Mouse (Mus musculus): ENCODE results near the gene Arfgap2. TPM values are rescaled to one million over a fixed set of nuclear protein-coding genes. Genes with fewer than 3 reads are reported as not detected.
A peak's percentile ranks its signal among the peaks of the same experiment; 100 is the strongest.

Gene Arfgap2
- polyA plus RNA-seq, 1 experiment from 2014 or later: 59.6 TPM

DNA sequence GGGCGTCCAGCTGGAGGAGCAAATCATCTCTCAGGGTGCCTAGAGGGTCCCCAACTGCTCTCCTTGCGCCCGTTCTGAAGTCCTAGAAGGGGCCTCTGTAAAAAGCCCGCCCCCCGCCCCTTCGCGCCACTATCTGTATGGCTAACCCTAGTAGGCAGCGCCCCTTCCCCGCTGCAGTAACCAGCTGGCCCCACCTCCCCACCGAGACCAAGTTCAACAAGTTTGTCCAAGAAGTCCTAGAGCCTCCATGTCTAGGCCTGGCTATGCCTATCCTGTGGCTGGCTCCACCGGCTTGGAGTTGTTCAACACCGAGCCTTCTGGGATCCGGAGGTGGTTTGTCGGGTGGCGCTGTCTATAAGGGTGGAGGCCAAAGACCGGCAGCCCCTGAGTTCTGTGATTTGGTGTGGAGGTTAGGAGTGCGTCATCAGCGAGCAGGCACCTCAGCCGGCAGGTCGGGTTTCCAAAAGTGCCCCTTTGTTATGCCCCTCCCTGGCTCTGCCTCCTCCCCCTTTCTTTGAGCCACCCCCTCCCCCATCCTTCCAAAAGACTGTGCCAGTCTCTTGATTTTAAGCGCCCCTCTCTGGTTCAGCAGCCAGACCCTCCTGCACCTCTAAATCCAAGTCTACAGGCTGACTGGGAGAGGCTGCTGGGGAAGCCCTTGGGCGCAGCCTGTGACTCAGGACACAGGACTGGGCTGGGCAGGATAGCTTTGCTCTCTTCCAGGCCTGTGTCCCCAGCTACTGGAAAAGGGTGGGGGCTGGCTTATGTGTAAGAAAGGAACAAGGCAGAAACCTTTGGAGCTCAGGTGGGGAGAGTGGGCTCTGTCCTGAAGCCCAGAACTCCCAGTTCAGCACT, 7.4 kb upstream of the Arfgap2 start:
- Histone ChIP-seq H3K4me1 (replicated peaks; ENCODE audit: control insufficient read depth, insufficient read depth, low read length) (peaks cover 36% of the 10 kb centered on the region), H3K4me2 (replicated peaks) (peak overlapping the region; percentile 91), H3K4me3 (replicated peaks; ENCODE audit: low read length) (peak overlapping the region; percentile 44), H3K27ac (peak overlapping the region; percentile 54; the same call in 1 of the 2 replicates), H3K27me3 (ENCODE audit: control insufficient read depth, insufficient read depth, low read length) (peaks cover 39% of the 10 kb centered on the region), H3K36me3 (replicated peaks; ENCODE audit: control insufficient read depth, insufficient read depth) (no peaks in the 10 kb centered on the region), H3K9ac (peak overlapping the region; percentile 52), H3K9me3 (ENCODE audit: control insufficient read depth, low read length) (no peaks in the 10 kb centered on the region)
- DNase-seq (ENCODE audit: low spot score): no peak
- peak; percentile 56 for ATAC-seq (ENCODE audit: low FRiP score)
- WGBS: 2% methylated on average over 22 of the region's 22 CpGs

DNA sequence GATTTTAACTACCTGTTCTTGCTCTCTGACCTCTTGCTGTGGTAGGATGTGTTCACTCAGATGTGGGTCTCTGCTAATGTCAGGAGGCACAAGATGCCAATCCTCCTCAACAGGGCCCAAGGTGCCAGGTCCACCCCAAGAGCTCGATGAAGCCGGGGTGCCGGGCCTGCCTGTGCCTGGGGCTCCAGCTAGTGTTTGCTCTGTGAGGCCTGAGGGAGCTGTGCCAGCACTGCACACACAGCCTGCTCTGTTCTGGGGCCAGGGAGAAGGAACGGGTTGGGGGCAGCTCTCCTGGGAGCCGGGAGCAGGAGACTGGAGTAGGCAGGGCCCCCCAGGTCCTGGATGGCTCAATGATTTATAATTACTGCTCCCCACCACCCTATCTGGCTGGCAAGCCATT, 6.7 kb upstream of the Arfgap2 start:
- Histone ChIP-seq H3K9me3 (ENCODE audit: control insufficient read depth, low read length) (no peaks in the 10 kb centered on the region), H3K4me3 (replicated peaks; ENCODE audit: low read length) (peak overlapping the region; percentile 44), H3K4me1 (replicated peaks; ENCODE audit: control insufficient read depth, insufficient read depth, low read length) (peaks cover 36% of the 10 kb centered on the region), H3K27me3 (ENCODE audit: control insufficient read depth, insufficient read depth, low read length) (peaks cover 39% of the 10 kb centered on the region), H3K4me2 (replicated peaks) (peak overlapping the region; percentile 91), H3K36me3 (replicated peaks; ENCODE audit: control insufficient read depth, insufficient read depth) (no peaks in the 10 kb centered on the region), H3K9ac (peak overlapping the region; percentile 52), H3K27ac (peak overlapping the region; percentile 54; the same call in 1 of the 2 replicates)
- DNase-seq (ENCODE audit: low spot score): no peak
- peak; percentile 46; the same call in 1 of the 2 replicates for ATAC-seq (ENCODE audit: low FRiP score)
- 46% methylated on average over 5 of the region's 5 CpGs for WGBS

GRCm38 (mm10) chr2:91258830-91259229, 5.9 kb upstream of the Arfgap2 start:
- WGBS: 67% methylated on average over 1 of the region's 1 CpGs
- ATAC-seq (ENCODE audit: low FRiP score) (no peak), DNase-seq (ENCODE audit: low spot score) (no peak)
- no peaks in the 10 kb centered on the region for H3K9me3 ChIP-seq (ENCODE audit: control insufficient read depth, low read length)
- H3K27me3 ChIP-seq (ENCODE audit: control insufficient read depth, insufficient read depth, low read length): peaks cover 33% of the 10 kb centered on the region
- no peak overlapping the region for H3K4me3 ChIP-seq (replicated peaks; ENCODE audit: low read length)
- H3K36me3 ChIP-seq (replicated peaks; ENCODE audit: control insufficient read depth, insufficient read depth): no peaks in the 10 kb centered on the region
- H3K4me1 ChIP-seq (replicated peaks; ENCODE audit: control insufficient read depth, insufficient read depth, low read length): peaks cover 36% of the 10 kb centered on the region
- H3K9ac ChIP-seq: no peak overlapping the region
- peak overlapping the region; percentile 91 for H3K4me2 ChIP-seq (replicated peaks)
- H3K27ac ChIP-seq: 0 out of 2 replicates have a peak overlapping the region, but pooled peaks have one; percentile 54

DNA sequence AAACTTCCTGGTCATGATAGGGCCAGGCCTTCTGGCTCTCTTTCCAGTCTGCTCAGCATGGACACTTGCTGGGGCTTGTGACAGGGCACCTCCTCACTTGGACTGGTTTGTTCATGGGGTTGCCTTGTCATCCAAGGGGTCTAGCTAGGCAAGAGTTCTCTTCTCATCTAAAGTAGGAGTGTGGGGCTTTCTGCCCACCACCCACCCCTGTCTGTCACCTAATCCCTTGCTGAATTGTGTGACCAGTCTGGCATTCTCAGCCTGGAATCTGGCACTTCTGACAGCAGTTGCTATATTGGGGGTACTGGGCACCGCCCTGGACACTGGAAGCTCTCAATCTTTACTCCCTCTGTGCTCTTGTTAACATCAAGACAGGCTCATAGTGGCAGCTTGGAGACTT, 5.3 kb upstream of the Arfgap2 start:
- peaks cover 27% of the 10 kb centered on the region for H3K27me3 ChIP-seq (ENCODE audit: control insufficient read depth, insufficient read depth, low read length)
- no peak for ATAC-seq (ENCODE audit: low FRiP score)
- no peak overlapping the region for H3K9ac ChIP-seq
- no peaks in the 10 kb centered on the region for H3K9me3 ChIP-seq (ENCODE audit: control insufficient read depth, low read length)
- H3K27ac ChIP-seq: no peak overlapping the region
- H3K4me3 ChIP-seq (replicated peaks; ENCODE audit: low read length): no peak overlapping the region
- WGBS: 97% methylated on average over 1 of the region's 1 CpGs
- peaks cover 40% of the 10 kb centered on the region for H3K4me1 ChIP-seq (replicated peaks; ENCODE audit: control insufficient read depth, insufficient read depth, low read length)
- no peak overlapping the region for H3K4me2 ChIP-seq (replicated peaks)
- no peak for DNase-seq (ENCODE audit: low spot score)
- H3K36me3 ChIP-seq (replicated peaks; ENCODE audit: control insufficient read depth, insufficient read depth): no peaks in the 10 kb centered on the region

DNA sequence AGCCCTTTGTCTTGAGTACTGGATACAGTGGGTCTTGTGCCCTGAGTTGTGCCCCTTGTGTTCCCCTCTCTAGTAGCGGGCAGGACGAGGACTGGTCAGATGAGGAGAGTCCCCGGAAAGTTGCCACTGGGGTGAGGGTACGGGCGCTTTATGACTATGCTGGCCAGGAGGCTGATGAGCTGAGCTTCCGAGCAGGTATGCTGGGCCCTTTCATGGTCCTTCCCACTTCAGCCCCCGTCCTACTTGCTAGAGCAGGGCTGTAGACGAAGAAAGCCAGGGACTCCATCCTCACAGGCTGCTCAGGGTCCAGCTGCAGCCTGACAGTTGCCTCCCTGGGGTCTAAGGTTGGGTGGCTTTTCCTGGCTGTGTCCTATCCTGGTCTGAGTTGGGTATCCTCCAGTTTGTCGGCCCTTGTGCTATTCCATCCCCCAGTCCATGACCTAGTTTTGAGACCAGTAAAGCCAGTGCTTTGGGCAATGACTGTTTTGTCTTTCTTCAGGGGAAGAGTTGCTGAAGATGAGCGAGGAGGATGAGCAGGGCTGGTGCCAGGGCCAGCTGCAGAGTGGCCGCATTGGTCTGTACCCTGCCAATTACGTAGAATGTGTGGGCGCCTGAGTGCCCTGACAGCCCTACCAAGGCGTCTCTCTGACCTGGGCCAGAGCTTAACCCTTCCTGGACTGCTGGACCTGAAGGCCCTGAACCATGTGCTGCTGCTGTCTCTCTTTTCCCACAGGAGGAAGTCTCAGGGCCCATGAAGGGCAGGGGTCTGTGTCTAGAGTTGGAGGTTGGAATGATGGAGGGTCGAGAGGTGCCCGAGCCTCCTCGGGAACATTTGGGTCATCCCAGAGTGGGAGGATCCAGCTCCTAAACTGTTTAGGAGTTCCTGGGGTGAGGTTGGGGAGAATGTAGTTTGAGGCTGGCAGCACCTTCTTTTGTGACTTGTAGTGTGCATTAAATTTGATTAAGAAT, 798 bp upstream of the Arfgap2 start:
- H3K9ac ChIP-seq: peak overlapping the region; percentile 51
- H3K4me2 ChIP-seq (replicated peaks): peak overlapping the region; percentile 82
- no peak for DNase-seq (ENCODE audit: low spot score)
- peaks cover 24% of the 10 kb centered on the region for H3K36me3 ChIP-seq (replicated peaks; ENCODE audit: control insufficient read depth, insufficient read depth)
- peak overlapping the region; percentile 94 for H3K27ac ChIP-seq
- peaks cover 16% of the 10 kb centered on the region for H3K4me1 ChIP-seq (replicated peaks; ENCODE audit: control insufficient read depth, insufficient read depth, low read length)
- H3K4me3 ChIP-seq (replicated peaks; ENCODE audit: low read length): peak overlapping the region; percentile 81
- H3K27me3 ChIP-seq (ENCODE audit: control insufficient read depth, insufficient read depth, low read length): no peaks in the 10 kb centered on the region
- 88% methylated on average over 17 of the region's 17 CpGs for WGBS
- no peak for ATAC-seq (ENCODE audit: low FRiP score)
- H3K9me3 ChIP-seq (ENCODE audit: control insufficient read depth, low read length): no peaks in the 10 kb centered on the region

GRCm38 (mm10) chr2:91268042-91268441, 3.3 kb downstream of the Arfgap2 start:
- no peak for DNase-seq (ENCODE audit: low spot score)
- H3K4me2 ChIP-seq (replicated peaks): no peak overlapping the region
- 95% methylated on average over 3 of the region's 3 CpGs for WGBS
- no peak overlapping the region for H3K4me3 ChIP-seq (replicated peaks; ENCODE audit: low read length)
- H3K4me1 ChIP-seq (replicated peaks; ENCODE audit: control insufficient read depth, insufficient read depth, low read length): peaks cover 16% of the 10 kb centered on the region
- no peaks in the 10 kb centered on the region for H3K27me3 ChIP-seq (ENCODE audit: control insufficient read depth, insufficient read depth, low read length)
- no peak overlapping the region for H3K27ac ChIP-seq
- H3K9me3 ChIP-seq (ENCODE audit: control insufficient read depth, low read length): no peaks in the 10 kb centered on the region
- no peak overlapping the region for H3K9ac ChIP-seq
- H3K36me3 ChIP-seq (replicated peaks; ENCODE audit: control insufficient read depth, insufficient read depth): peaks cover 65% of the 10 kb centered on the region
- no peak for ATAC-seq (ENCODE audit: low FRiP score)

DNA sequence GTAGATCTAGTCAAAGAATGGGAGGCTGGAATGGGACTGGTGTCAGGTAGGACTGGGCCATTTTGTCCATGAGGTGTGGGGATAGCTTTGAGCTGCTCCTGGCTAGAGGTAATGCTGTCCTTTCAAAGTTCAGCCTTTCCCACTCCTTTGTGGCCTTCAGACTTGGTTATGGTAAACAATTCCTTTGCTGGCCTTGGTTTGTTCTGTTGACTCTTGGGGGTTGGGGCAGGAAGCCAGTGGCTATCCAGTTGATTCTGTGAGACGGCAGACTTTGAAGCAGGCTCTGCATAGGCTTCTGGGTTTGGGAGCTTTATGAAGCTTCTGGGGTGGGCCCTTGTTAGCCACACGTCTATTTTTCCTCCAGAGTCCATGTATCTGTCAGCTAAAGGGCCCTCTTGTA, 3.9 kb downstream of the Arfgap2 start:
- H3K36me3 ChIP-seq (replicated peaks; ENCODE audit: control insufficient read depth, insufficient read depth): peaks cover 71% of the 10 kb centered on the region
- H3K27ac ChIP-seq: no peak overlapping the region
- DNase-seq (ENCODE audit: low spot score): no peak
- H3K4me3 ChIP-seq (replicated peaks; ENCODE audit: low read length): no peak overlapping the region
- no peaks in the 10 kb centered on the region for H3K9me3 ChIP-seq (ENCODE audit: control insufficient read depth, low read length)
- ATAC-seq (ENCODE audit: low FRiP score): no peak
- no peaks in the 10 kb centered on the region for H3K27me3 ChIP-seq (ENCODE audit: control insufficient read depth, insufficient read depth, low read length)
- H3K4me1 ChIP-seq (replicated peaks; ENCODE audit: control insufficient read depth, insufficient read depth, low read length): peaks cover 16% of the 10 kb centered on the region
- H3K9ac ChIP-seq: no peak overlapping the region
- 76% methylated on average over 2 of the region's 2 CpGs for WGBS
- H3K4me2 ChIP-seq (replicated peaks): no peak overlapping the region

DNA sequence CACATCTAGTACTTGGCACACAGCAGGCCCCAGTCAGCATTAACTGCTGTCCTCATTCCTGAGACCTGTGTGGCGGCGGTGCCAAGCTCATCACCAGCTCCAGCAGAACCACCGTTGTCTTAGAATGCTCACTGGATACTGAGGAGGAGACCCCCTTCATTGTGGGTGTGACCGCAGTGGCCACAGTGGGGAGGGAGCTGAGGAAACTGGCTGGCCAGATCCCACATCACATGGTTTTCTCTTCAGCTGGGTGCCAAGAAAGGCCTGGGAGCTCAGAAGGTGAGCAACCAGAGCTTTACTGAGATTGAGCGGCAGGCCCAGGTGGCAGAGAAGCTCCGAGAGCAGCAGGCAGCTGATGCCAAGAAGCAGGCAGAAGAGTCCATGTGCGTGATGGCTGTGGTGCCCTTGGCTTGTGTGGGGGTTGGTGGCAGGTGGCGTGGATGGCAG, 4.9 kb downstream of the Arfgap2 start:
- peaks cover 81% of the 10 kb centered on the region for H3K36me3 ChIP-seq (replicated peaks; ENCODE audit: control insufficient read depth, insufficient read depth)
- H3K4me2 ChIP-seq (replicated peaks): no peak overlapping the region
- WGBS: 94% methylated on average over 8 of the region's 8 CpGs
- H3K4me3 ChIP-seq (replicated peaks; ENCODE audit: low read length): no peak overlapping the region
- no peaks in the 10 kb centered on the region for H3K9me3 ChIP-seq (ENCODE audit: control insufficient read depth, low read length)
- no peak overlapping the region for H3K27ac ChIP-seq
- DNase-seq (ENCODE audit: low spot score) (no peak), ATAC-seq (ENCODE audit: low FRiP score) (no peak)
- H3K4me1 ChIP-seq (replicated peaks; ENCODE audit: control insufficient read depth, insufficient read depth, low read length): peaks cover 10% of the 10 kb centered on the region
- H3K27me3 ChIP-seq (ENCODE audit: control insufficient read depth, insufficient read depth, low read length): no peaks in the 10 kb centered on the region
- no peak overlapping the region for H3K9ac ChIP-seq
